Mouse (Mus musculus) megakaryocyte, embryonic 14.5 days (primary cell): ENCODE results near the gene Wipi1.

Experiments used
- FLI1 ChIP-seq: IDR thresholded peaks from 2 replicates; pipeline ENCODE4 v1.6.1; 2012; ENCODE audit warnings: low read length, inconsistent platforms, mixed read lengths
- GATA1 ChIP-seq: IDR thresholded peaks from 3 replicates; pipeline ENCODE4 v1.6.1; 2012; ENCODE audit warnings: mixed read lengths, low read length, inconsistent platforms, borderline replicate concordance

- TF ChIP-seq GATA1 (no peak), FLI1 (no peak)
Measured at GRCm38 (mm10) chr11:109610795-109611302, 918 bp downstream of the Wipi1 start.
